Mouse (Mus musculus): ENCODE data around the gene Ddx58.

Ddx58 gene

DNA sequence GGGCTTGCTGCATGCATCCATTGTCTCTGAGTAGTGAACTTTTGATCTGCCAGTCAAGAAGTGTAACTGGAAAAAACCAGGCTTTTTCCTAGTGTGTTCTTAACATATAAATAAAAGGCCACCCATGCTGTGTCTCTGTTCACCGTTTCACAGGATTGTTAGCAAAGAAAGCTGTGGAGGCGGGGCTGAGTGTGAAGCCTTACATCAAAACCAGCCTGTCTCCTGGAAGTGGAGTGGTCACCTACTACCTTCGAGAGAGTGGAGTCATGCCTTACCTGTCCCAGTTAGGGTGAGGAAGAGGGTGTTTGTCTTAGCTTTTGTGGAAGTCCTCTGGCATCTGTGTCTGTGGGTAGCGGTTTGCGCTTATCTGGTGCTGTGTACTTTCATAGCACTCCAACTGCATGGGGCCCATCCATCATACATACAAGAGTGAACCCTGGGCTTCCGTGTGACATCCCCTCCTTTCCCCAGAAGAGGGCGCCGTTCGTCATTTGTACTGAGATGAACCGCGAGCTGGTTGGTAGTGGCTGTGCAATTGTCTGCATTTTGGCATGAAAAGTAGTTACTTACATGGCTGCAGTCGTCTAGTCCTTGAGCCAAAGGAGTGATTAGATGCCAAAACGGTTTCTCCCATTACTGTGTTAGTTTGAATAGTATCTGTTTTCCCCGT, 56.8 kb downstream of the Ddx58 start:
- DNase-seq (ENCODE audit: low spot score in 2 of 2) = peak; percentile 19 to 20

DNA sequence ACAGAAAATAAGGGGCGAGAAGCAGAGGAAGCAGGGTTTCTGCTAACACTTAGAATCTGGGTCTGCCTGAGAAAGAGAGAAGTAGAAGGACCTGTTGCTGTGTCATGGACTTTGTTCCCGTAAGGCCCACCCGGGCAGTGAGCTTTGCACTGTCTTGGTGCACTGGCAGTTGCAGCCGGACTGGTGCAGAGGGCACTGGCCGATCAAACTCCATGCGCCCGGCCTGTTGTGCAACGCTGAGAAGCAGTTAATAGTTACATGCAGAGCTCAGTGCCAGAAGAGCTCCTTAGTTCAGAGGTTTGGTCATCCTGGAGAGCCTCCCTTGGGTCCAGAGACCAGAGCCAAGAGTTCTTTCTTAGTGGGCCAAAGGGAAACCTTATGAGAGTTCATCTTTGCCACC, 57.9 kb downstream of the Ddx58 start:
- DNase-seq (ENCODE audit: low spot score in 2 of 2) = no peak

- no peak for DNase-seq (ENCODE audit: low spot score in 2 of 2)
Observed at GRCm38 (mm10) chr4:40180046-40180445, 59.6 kb downstream of the Ddx58 start.

GRCm38 (mm10) chr4:40178584-40178983, 61.0 kb downstream of the Ddx58 start:
- DNase-seq (ENCODE audit: low spot score in 2 of 2) = no peak

DNA sequence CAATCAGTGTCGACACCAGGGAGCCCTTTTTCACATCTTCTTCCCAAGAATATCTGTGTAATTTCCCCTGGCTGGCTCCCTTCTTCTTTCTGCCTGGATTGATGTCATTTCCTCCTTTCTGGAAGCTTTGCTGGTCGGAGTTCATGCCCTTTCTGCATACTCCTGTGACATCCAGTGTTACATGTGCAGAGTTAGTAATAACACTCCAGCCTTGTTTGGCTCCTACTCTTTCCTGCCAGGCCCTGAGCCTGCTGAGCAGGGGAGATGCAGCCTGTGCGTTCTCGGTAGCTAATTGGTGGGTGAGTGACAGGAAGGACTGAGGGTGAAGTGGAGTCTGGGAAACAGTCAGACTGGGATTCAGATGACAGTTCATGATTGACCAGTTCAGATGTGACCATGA, 65.3 kb downstream of the Ddx58 start:
- no peak for DNase-seq (ENCODE audit: low spot score in 2 of 2)

DNA sequence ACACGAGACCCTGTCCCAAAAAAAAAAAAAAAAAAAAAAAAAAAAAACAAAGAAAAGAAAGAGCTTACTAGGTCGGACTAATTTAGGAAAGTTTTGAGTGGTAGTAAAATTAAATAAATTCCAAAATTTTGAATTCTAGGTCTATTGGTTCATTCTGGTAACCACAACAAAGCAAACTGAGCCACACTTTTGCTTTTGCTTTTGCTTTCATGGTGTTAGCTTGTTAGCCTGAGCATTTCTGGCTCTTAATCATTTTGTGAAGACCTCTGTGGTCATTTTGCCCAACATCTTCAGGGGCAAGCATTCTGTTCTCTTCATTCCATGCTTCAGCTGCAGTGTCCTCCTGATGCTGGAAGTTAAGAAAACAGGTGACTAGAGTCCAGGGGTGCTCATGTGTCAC, 67.3 kb downstream of the Ddx58 start:
- no peak for DNase-seq (ENCODE audit: low spot score in 2 of 2)

DNA sequence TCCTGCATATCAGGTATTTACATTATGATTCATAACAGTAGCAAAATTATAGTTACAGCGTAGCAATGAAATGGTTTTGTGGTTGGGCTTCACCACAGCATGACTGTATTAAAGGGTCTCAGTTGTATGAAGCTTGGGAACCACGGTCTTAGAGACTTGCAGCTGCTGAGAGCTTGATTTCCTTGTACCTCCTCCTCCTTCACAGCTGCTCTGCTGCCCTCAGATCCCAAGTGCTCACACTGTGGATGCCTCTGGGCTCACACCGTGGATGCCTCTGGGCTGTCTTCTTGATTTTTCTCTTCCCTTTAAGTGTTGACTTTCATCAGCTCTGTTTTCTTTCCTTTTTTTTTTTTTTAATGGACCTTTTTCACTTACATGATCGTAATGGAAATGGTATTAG, 68.2 kb downstream of the Ddx58 start:
- no peak for DNase-seq (ENCODE audit: low spot score in 2 of 2)

DNA sequence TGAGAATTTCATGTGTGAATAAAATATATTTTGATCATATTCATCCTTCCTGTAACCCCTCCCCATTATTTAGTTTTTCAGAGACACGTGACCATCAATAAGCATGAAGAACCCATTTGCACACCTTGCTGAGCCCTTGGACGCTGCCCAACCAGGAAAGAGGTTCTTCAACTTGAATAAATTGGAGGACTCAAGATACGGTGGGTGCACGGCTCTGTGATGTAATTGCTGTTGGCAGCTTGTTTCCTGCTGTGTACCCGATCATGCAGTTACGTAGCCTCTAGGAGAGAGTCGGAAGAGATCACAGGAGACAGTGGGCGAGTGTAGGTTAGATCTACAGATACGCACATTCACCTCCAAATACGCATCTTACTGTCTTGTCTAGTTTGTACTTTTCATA, 76.0 kb downstream of the Ddx58 start:
- DNase-seq (ENCODE audit: low spot score in 2 of 2) = no peak

DNA sequence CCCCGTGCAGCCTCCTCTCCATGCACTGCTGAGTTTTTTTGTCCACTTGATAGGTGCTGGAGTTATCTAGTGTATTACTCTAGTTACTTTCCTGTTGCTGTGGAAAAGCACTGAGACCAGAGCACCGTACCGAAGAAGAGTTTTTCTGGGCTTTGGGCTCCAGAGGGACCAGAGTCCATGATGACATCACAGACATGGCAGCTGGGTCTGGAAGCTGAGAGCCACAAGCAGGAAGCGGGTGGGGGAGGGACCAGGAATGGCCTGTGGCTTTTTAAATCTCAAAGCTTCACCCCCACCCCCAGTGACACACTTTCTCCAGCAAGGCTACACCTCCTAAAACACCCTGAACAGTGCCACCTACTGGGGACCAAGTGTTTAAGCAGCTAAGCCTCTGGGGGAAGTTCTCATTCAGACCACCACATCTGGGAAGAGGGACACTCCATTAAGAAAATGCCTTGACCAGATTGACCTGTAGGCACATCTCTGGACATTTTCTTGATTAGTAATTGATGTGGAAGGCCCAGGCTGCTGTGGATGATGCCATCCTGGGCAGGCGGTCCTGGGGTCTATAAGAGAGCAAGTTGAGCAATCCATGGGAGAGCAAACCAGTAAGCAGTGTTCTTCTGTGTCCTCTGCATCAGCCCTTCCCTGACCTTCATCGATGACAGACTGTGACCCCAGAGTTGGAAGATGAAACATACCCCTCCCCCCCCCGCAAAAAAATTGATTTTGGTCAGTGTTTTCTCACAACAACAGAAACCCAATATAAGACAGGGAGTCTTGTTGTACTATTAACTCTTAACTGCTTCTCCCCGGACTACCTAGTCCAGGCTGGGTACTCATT, 78.8 kb downstream of the Ddx58 start:
- DNase-seq (ENCODE audit: low spot score in 2 of 2) = no peak

DNA sequence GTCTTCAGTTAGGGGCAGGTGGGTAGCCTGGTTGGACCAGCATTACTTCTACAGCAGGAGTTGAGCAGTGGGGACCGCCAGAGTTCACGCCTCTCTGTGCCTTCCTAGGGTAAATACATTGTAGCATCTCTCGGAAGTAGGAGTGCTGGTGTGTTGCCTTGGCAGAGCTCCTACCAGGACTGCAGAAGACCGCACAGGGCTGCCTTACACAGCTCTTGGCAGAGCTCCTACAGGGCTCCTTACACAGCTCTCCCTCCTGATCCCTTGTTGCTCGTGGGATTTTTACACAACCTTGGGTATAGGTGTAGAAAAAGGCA, 81.4 kb downstream of the Ddx58 start:
- no peak for DNase-seq (ENCODE audit: low spot score in 2 of 2)

DNA sequence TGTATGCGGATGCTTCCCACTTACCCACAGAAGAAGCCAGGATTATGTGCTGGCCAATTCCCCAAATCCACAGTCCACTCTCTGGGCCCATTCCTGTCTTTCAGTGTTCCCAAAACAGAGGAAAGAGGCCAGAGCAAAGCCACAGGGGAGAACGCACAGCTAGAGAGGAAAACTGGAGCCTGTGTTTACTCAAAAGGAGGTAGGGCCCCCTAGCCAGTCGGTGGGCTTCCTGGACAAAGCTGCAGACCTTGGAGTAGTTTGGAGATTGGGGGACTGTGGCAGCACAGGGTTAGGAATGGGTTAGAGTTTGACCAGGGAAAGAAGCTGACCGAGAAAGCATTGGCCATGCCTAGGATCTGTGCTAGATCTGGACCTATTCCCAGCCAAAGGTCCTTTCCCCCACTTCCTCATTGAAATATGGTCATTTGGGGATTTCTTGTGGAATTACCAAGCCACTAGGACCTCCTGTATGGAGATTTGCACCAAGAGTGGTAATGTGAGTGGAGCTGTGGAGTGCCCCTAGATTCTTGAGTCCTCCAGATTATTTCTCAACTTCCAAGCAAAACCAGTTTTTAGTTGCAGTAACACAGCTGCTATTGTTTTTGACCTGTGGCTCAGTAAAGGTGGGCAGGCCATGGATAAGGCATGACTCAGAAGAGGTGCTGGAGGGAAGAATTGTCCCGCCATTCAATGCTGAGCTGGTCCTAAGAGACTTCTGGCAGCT, 82.0 kb downstream of the Ddx58 start:
- no peak for DNase-seq (ENCODE audit: low spot score in 2 of 2)

- DNase-seq (ENCODE audit: low spot score in 2 of 2) = no peak
Observed at GRCm38 (mm10) chr4:40156582-40157499, 82.8 kb downstream of the Ddx58 start.

- DNase-seq (ENCODE audit: low spot score in 2 of 2) = peak in 1 of 2 experiments; percentile 59
Observed at GRCm38 (mm10) chr4:40156153-40156552, 83.5 kb downstream of the Ddx58 start.

- DNase-seq (ENCODE audit: low spot score in 2 of 2) = no peak
Observed at GRCm38 (mm10) chr4:40155467-40155999, 84.1 kb downstream of the Ddx58 start.

DNA sequence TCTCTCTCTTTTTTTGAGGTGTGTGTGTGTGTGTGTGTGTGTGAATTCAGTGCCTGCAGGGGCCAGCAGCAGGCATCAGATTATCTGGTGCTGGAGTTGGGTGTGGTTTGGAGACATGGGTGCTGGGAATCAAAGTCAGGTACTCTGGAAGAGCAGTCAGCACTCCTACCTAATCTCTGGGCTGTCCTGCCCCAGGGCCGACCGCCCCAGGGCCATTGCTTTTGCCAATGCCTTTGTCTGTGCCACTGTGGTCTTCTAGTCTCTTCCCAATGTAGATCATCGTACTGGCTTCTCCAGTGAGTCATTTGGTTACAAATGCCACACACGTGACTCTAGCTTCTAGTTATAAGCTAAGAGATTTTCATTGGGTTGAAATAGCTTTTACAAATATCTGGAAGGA, 84.9 kb downstream of the Ddx58 start:
- DNase-seq (ENCODE audit: low spot score in 2 of 2) = no peak
